ENCODE assay signal across 13 mouse cellular contexts in the genomic region with DNA sequence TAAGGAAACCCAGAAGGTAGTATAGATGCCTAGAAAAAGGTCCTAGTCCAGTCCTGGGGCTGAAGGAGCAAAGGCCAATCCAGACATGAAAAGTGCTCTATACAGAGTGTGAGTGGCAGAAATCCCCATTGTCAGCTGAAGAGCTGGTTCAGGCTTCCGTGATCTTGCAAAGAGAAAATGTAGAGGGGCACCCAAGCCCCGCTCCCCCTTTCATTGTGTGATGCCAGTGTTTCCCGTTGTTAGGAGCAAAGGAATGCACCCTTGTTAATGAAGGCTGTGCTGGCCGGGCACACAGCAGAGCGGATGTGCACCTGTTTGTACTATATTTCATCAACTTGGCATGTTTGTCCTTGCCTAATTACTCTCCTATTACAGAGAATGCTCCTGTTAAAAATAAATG.
DNase-seq lines count a peak whose midpoint lies in the region; ATAC-seq and TF ChIP-seq lines count a peak whose summit lies in the region.
"Had no signal": no experiment of that assay in that cellular context is flagged by ENCODE, and none has a peak within 500 bp of the region (broad histone marks: within the 10 kb centered on the region; RNA-seq: fewer than 3 reads in every experiment).

No protein-coding gene starts in this region.

- peak; percentile 96 for ATAC-seq in forebrain, embryonic 14.5 days
- ATAC-seq in hindbrain, postnatal 0 days: peak; percentile 63; the same call in 1 of the 2 replicates
- ATAC-seq in neural tube, embryonic 11.5 days (ENCODE audit: insufficient read depth, low FRiP score, low TSS enrichment): peak; percentile 94
- no peak for ATAC-seq in intestine, embryonic 15.5 days
- ATAC-seq: liver, embryonic 12.5 days had no signal

- no peak for TF ChIP-seq POLR2A in thymus, adult 2 months (IDR thresholded peaks at IDR 0.05; ENCODE audit: control insufficient read depth, extremely low read depth, insufficient read depth, low read length, poor library complexity)
- TF ChIP-seq POLR2A in kidney, adult 2 months (IDR thresholded peaks at IDR 0.05; ENCODE audit: low read depth, low read length): no peak

- H3K4me3 ChIP-seq in forebrain, embryonic 14.5 days (ENCODE audit: low read depth, low read length): no peak overlapping the region
- H3K4me3 ChIP-seq in hindbrain, postnatal 0 days (ENCODE audit: low read length): no peak overlapping the region
- no peak overlapping the region for H3K4me3 ChIP-seq in neural tube, embryonic 11.5 days (ENCODE audit: low read depth, low read length)
- H3K4me3 ChIP-seq in thymus, adult 2 months (ENCODE audit: control insufficient read depth, insufficient read depth, low read length): no peak overlapping the region
- H3K4me3 ChIP-seq in kidney, adult 2 months (ENCODE audit: insufficient read depth, low read depth, low read length): no peak overlapping the region
- no peak overlapping the region for H3K4me3 ChIP-seq in intestine, embryonic 15.5 days (replicated peaks)
- H3K4me3 ChIP-seq: layer of hippocampus, adult 2 months; liver, embryonic 12.5 days had no signal

- peak; percentile 78 for DNase-seq in embryo, embryonic 10.5 days (ENCODE audit: low spot score)
- peak; percentile 69 for DNase-seq in forebrain, embryonic 14.5 days (ENCODE audit: low spot score)
- peak; percentile 5 for DNase-seq in hindbrain, postnatal 0 days (ENCODE audit: low spot score)
- peak; percentile 65 for DNase-seq in neural tube, embryonic 11.5 days (ENCODE audit: low spot score)
- DNase-seq in thymus, adult 2 months: no peak
- DNase-seq in kidney, adult 2 months: no peak
- no peak for DNase-seq in kidney, adult 11 months
- DNase-seq: adrenal gland, postnatal 25 days; B cell, adult 2 months; right cerebral cortex, adult 18-20 months had no signal

- 2% methylated on average over 5 of the region's 5 CpGs for WGBS in forebrain, embryonic 14.5 days
- 21% methylated on average over 5 of the region's 5 CpGs for WGBS in hindbrain, postnatal 0 days
- WGBS in neural tube, embryonic 11.5 days: 36% methylated on average over 5 of the region's 5 CpGs
- 85% methylated on average over 5 of the region's 5 CpGs for WGBS in thymus, adult 2 months
- 48% methylated on average over 5 of the region's 5 CpGs for WGBS in kidney, adult 2 months
- whole genome bisulfite sequencing in intestine, embryonic 15.5 days: 51% methylated on average over 5 of the region's 5 CpGs

- H3K4me1 ChIP-seq in forebrain, embryonic 14.5 days (ENCODE audit: control insufficient read depth, insufficient read depth, low read length): peaks cover 13% of the 10 kb centered on the region
- no peaks in the 10 kb centered on the region for H3K4me1 ChIP-seq in hindbrain, postnatal 0 days (ENCODE audit: insufficient read depth, low read length)
- peaks cover 4% of the 10 kb centered on the region for H3K4me1 ChIP-seq in neural tube, embryonic 11.5 days (ENCODE audit: control insufficient read depth, insufficient read depth, low read length)
- H3K4me1 ChIP-seq in thymus, adult 2 months (replicated peaks; ENCODE audit: control insufficient read depth, insufficient read depth, low read length): no peaks in the 10 kb centered on the region
- H3K4me1 ChIP-seq in kidney, adult 2 months (ENCODE audit: control insufficient read depth, insufficient read depth, low read length): no peaks in the 10 kb centered on the region
- H3K4me1 ChIP-seq in intestine, embryonic 15.5 days (replicated peaks): no peaks in the 10 kb centered on the region
- H3K4me1 ChIP-seq: liver, embryonic 12.5 days had no signal

- H3K9ac ChIP-seq in forebrain, embryonic 14.5 days (ENCODE audit: low read length): no peak overlapping the region
- H3K9ac ChIP-seq in hindbrain, postnatal 0 days (replicated peaks; ENCODE audit: low read length): no peak overlapping the region
- H3K9ac ChIP-seq in neural tube, embryonic 11.5 days (ENCODE audit: low read length): no peak overlapping the region
- no peak overlapping the region for H3K9ac ChIP-seq in intestine, embryonic 15.5 days
- H3K9ac ChIP-seq: liver, embryonic 12.5 days had no signal

- H3K4me2 ChIP-seq in forebrain, embryonic 14.5 days (ENCODE audit: low read length): no peak overlapping the region
- no peak overlapping the region for H3K4me2 ChIP-seq in hindbrain, postnatal 0 days (ENCODE audit: low read depth, low read length)
- no peak overlapping the region for H3K4me2 ChIP-seq in neural tube, embryonic 11.5 days (ENCODE audit: low read depth)
- no peak overlapping the region for H3K4me2 ChIP-seq in intestine, embryonic 15.5 days (replicated peaks)
- H3K4me2 ChIP-seq: liver, embryonic 12.5 days had no signal

- TF ChIP-seq CTCF in hindbrain, postnatal 0 days (IDR thresholded peaks at IDR 0.05; ENCODE audit: low read depth): no peak
- TF ChIP-seq CTCF in thymus, adult 2 months (IDR thresholded peaks at IDR 0.05; ENCODE audit: borderline replicate concordance, control insufficient read depth, extremely low read depth, insufficient read depth, low read length, poor library complexity): no peak
- TF ChIP-seq CTCF in kidney, adult 2 months (conservative IDR thresholded peaks at IDR 0.05; ENCODE audit: insufficient read depth, insufficient read length, low read depth, low read length): no peak

- H3K9me3 ChIP-seq in forebrain, embryonic 14.5 days (replicated peaks; ENCODE audit: control insufficient read depth, low read length): no peaks in the 10 kb centered on the region
- no peaks in the 10 kb centered on the region for H3K9me3 ChIP-seq in hindbrain, postnatal 0 days (ENCODE audit: low read length)
- H3K9me3 ChIP-seq in neural tube, embryonic 11.5 days (ENCODE audit: control insufficient read depth, low read length): no peaks in the 10 kb centered on the region
- no peaks in the 10 kb centered on the region for H3K9me3 ChIP-seq in intestine, embryonic 15.5 days
- H3K9me3 ChIP-seq: liver, embryonic 12.5 days had no signal

- no peak overlapping the region for H3K27ac ChIP-seq in forebrain, embryonic 14.5 days (ENCODE audit: low read depth, low read length)
- no peak overlapping the region for H3K27ac ChIP-seq in hindbrain, postnatal 0 days
- no peak overlapping the region for H3K27ac ChIP-seq in neural tube, embryonic 11.5 days (ENCODE audit: low read depth, low read length)
- H3K27ac ChIP-seq in thymus, adult 2 months (ENCODE audit: control insufficient read depth, insufficient read depth, low read length): no peak overlapping the region
- no peak overlapping the region for H3K27ac ChIP-seq in kidney, adult 2 months (ENCODE audit: insufficient read depth, low read depth, low read length)
- no peak overlapping the region for H3K27ac ChIP-seq in intestine, embryonic 15.5 days
- H3K27ac ChIP-seq: layer of hippocampus, adult 2 months; liver, embryonic 12.5 days had no signal

- 0 out of 2 replicates have a peak, but pooled peaks cover 7% of the 10 kb centered on the region for H3K27me3 ChIP-seq in forebrain, embryonic 14.5 days (replicated peaks; ENCODE audit: control insufficient read depth, insufficient read depth, low read length)
- H3K27me3 ChIP-seq in hindbrain, postnatal 0 days (ENCODE audit: insufficient read depth, low read length): no peaks in the 10 kb centered on the region
- no peaks in the 10 kb centered on the region for H3K27me3 ChIP-seq in neural tube, embryonic 11.5 days (ENCODE audit: control insufficient read depth, insufficient read depth, low read length)
- no peaks in the 10 kb centered on the region for H3K27me3 ChIP-seq in thymus, adult 2 months (ENCODE audit: control insufficient read depth, insufficient read depth, low read length)
- H3K27me3 ChIP-seq in kidney, adult 2 months (replicated peaks; ENCODE audit: control insufficient read depth, insufficient read depth, low read length): no peaks in the 10 kb centered on the region
- no peaks in the 10 kb centered on the region for H3K27me3 ChIP-seq in intestine, embryonic 15.5 days (replicated peaks)
- H3K27me3 ChIP-seq: liver, embryonic 12.5 days had no signal

- H3K36me3 ChIP-seq in forebrain, embryonic 14.5 days (ENCODE audit: control insufficient read depth, insufficient read depth, low read length): no peaks in the 10 kb centered on the region
- H3K36me3 ChIP-seq in hindbrain, postnatal 0 days (ENCODE audit: insufficient read depth, low read length): no peaks in the 10 kb centered on the region
- no peaks in the 10 kb centered on the region for H3K36me3 ChIP-seq in neural tube, embryonic 11.5 days (ENCODE audit: control insufficient read depth, insufficient read depth, low read length)
- H3K36me3 ChIP-seq in thymus, adult 2 months (ENCODE audit: control insufficient read depth, insufficient read depth, low read length): no peaks in the 10 kb centered on the region
- no peaks in the 10 kb centered on the region for H3K36me3 ChIP-seq in kidney, adult 2 months (ENCODE audit: control insufficient read depth, insufficient read depth, low read length)
- no peaks in the 10 kb centered on the region for H3K36me3 ChIP-seq in intestine, embryonic 15.5 days
- H3K36me3 ChIP-seq: liver, embryonic 12.5 days had no signal

Comparison
In these comparisons a context has a peak if more than half of its experiments do, and no peak if none do; other contexts are left out.
1. DNase-seq: peak in embryo, embryonic 10.5 days (single experiment), forebrain, embryonic 14.5 days (single experiment), hindbrain, postnatal 0 days (single experiment) and neural tube, embryonic 11.5 days (single experiment); none in thymus, adult 2 months (single experiment), kidney, adult 2 months (single experiment) and kidney, adult 11 months (single experiment).